Mouse (Mus musculus): ENCODE data around the gene Zfp277. TPM values are rescaled to one million over a fixed set of nuclear protein-coding genes. Genes with fewer than 3 reads are reported as not detected.
A peak's percentile ranks its signal among the peaks of the same experiment; 100 is the strongest.

The Zfp277 gene
- total and polyA plus RNA-seq, 2 experiments from 2014 or later, result 17.9 to 22.5 TPM

GRCm38 (mm10) chr12:40398916-40399315 lies 46.8 kb downstream of the Zfp277 start:
- H3K4me1 ChIP-seq (ENCODE audit: control insufficient read depth, insufficient read depth), result no peaks in the 10 kb centered on the region
- ATAC-seq (ENCODE audit: insufficient read depth, low read depth) (no peak), DNase-seq (ENCODE audit: low spot score) (no peak)
- no peak overlapping the region for H3K9ac ChIP-seq (replicated peaks; ENCODE audit: low read depth, low read length)
- no peak overlapping the region for H3K4me2 ChIP-seq (ENCODE audit: low read depth, low read length)
- H3K4me3 ChIP-seq (ENCODE audit: low read depth, low read length), result no peak overlapping the region
- TF ChIP-seq EP300 (IDR thresholded peaks at IDR 0.05; ENCODE audit: low read depth) (no peak), CTCF (IDR thresholded peaks at IDR 0.05; ENCODE audit: low read depth) (no peak)
- 88% methylated on average over 2 of the region's 2 CpGs for WGBS
- 0 out of 2 replicates have a peak, but pooled peaks cover 3% of the 10 kb centered on the region for H3K9me3 ChIP-seq (replicated peaks; ENCODE audit: control insufficient read depth, low read length)
- H3K36me3 ChIP-seq (replicated peaks; ENCODE audit: control insufficient read depth, insufficient read depth, low read length), result 0 out of 2 replicates have a peak, but pooled peaks cover 4% of the 10 kb centered on the region
- H3K27ac ChIP-seq (ENCODE audit: low read depth), result no peak overlapping the region
- no peaks in the 10 kb centered on the region for H3K27me3 ChIP-seq (ENCODE audit: control insufficient read depth, insufficient read depth, low read length)

GRCm38 (mm10) chr12:40392869-40393268 lies 52.8 kb downstream of the Zfp277 start:
- no peak overlapping the region for H3K4me3 ChIP-seq (ENCODE audit: low read depth, low read length)
- H3K9ac ChIP-seq (replicated peaks; ENCODE audit: low read depth, low read length), result no peak overlapping the region
- no peak overlapping the region for H3K27ac ChIP-seq (ENCODE audit: low read depth)
- H3K27me3 ChIP-seq (ENCODE audit: control insufficient read depth, insufficient read depth, low read length), result no peaks in the 10 kb centered on the region
- H3K4me2 ChIP-seq (ENCODE audit: low read depth, low read length), result no peak overlapping the region
- no peak for DNase-seq (ENCODE audit: low spot score)
- 71% methylated on average over 3 of the region's 3 CpGs for WGBS
- TF ChIP-seq CTCF (IDR thresholded peaks at IDR 0.05; ENCODE audit: low read depth), result no peak
- no peak for TF ChIP-seq EP300 (IDR thresholded peaks at IDR 0.05; ENCODE audit: low read depth)
- no peaks in the 10 kb centered on the region for H3K36me3 ChIP-seq (replicated peaks; ENCODE audit: control insufficient read depth, insufficient read depth, low read length)
- ATAC-seq (ENCODE audit: insufficient read depth, low read depth), result no peak
- peaks cover 4% of the 10 kb centered on the region; the same call in 1 of the 2 replicates for H3K4me1 ChIP-seq (ENCODE audit: control insufficient read depth, insufficient read depth)
- H3K9me3 ChIP-seq (replicated peaks; ENCODE audit: control insufficient read depth, low read length), result 0 out of 2 replicates have a peak, but pooled peaks cover 3% of the 10 kb centered on the region

GRCm38 (mm10) chr12:40391262-40391661 lies 54.4 kb downstream of the Zfp277 start:
- Histone ChIP-seq H3K9ac (replicated peaks; ENCODE audit: low read depth, low read length) (no peak overlapping the region), H3K27ac (ENCODE audit: low read depth) (no peak overlapping the region), H3K4me1 (ENCODE audit: control insufficient read depth, insufficient read depth) (peaks cover 4% of the 10 kb centered on the region; the same call in 1 of the 2 replicates), H3K27me3 (ENCODE audit: control insufficient read depth, insufficient read depth, low read length) (no peaks in the 10 kb centered on the region), H3K4me3 (ENCODE audit: low read depth, low read length) (no peak overlapping the region), H3K9me3 (replicated peaks; ENCODE audit: control insufficient read depth, low read length) (no peaks in the 10 kb centered on the region), H3K36me3 (replicated peaks; ENCODE audit: control insufficient read depth, insufficient read depth, low read length) (no peaks in the 10 kb centered on the region), H3K4me2 (ENCODE audit: low read depth, low read length) (no peak overlapping the region)
- ATAC-seq (ENCODE audit: insufficient read depth, low read depth) (no peak), DNase-seq (ENCODE audit: low spot score) (no peak)
- TF ChIP-seq CTCF (IDR thresholded peaks at IDR 0.05; ENCODE audit: low read depth), result no peak
- TF ChIP-seq EP300 (IDR thresholded peaks at IDR 0.05; ENCODE audit: low read depth), result no peak
- 93% methylated on average over 1 of the region's 1 CpGs for WGBS

- Histone ChIP-seq H3K4me3 (ENCODE audit: low read depth, low read length) (no peak overlapping the region), H3K36me3 (replicated peaks; ENCODE audit: control insufficient read depth, insufficient read depth, low read length) (no peaks in the 10 kb centered on the region), H3K9ac (replicated peaks; ENCODE audit: low read depth, low read length) (no peak overlapping the region), H3K27ac (ENCODE audit: low read depth) (no peak overlapping the region), H3K4me2 (ENCODE audit: low read depth, low read length) (no peak overlapping the region), H3K27me3 (ENCODE audit: control insufficient read depth, insufficient read depth, low read length) (no peaks in the 10 kb centered on the region), H3K9me3 (replicated peaks; ENCODE audit: control insufficient read depth, low read length) (no peaks in the 10 kb centered on the region), H3K4me1 (ENCODE audit: control insufficient read depth, insufficient read depth) (peaks cover 10% of the 10 kb centered on the region)
- no peak for DNase-seq (ENCODE audit: low spot score)
- no peak for ATAC-seq (ENCODE audit: insufficient read depth, low read depth)
- WGBS, result 75% methylated on average over 5 of the region's 5 CpGs
- TF ChIP-seq CTCF (IDR thresholded peaks at IDR 0.05; ENCODE audit: low read depth) (no peak), EP300 (IDR thresholded peaks at IDR 0.05; ENCODE audit: low read depth) (no peak)
Measured at GRCm38 (mm10) chr12:40387786-40388185, 57.9 kb downstream of the Zfp277 start.

- Histone ChIP-seq H3K27me3 (ENCODE audit: control insufficient read depth, insufficient read depth, low read length) (no peaks in the 10 kb centered on the region), H3K4me3 (ENCODE audit: low read depth, low read length) (no peak overlapping the region), H3K9me3 (replicated peaks; ENCODE audit: control insufficient read depth, low read length) (no peaks in the 10 kb centered on the region), H3K27ac (ENCODE audit: low read depth) (no peak overlapping the region), H3K9ac (replicated peaks; ENCODE audit: low read depth, low read length) (no peak overlapping the region), H3K4me1 (ENCODE audit: control insufficient read depth, insufficient read depth) (peaks cover 9% of the 10 kb centered on the region), H3K36me3 (replicated peaks; ENCODE audit: control insufficient read depth, insufficient read depth, low read length) (no peaks in the 10 kb centered on the region), H3K4me2 (ENCODE audit: low read depth, low read length) (no peak overlapping the region)
- WGBS, result 90% methylated on average over 4 of the region's 4 CpGs
- DNase-seq (ENCODE audit: low spot score) (no peak), ATAC-seq (ENCODE audit: insufficient read depth, low read depth) (no peak)
- TF ChIP-seq EP300 (IDR thresholded peaks at IDR 0.05; ENCODE audit: low read depth) (no peak), CTCF (IDR thresholded peaks at IDR 0.05; ENCODE audit: low read depth) (no peak)
Measured at GRCm38 (mm10) chr12:40385301-40385700, 60.4 kb downstream of the Zfp277 start.

- ATAC-seq (ENCODE audit: insufficient read depth, low read depth) (no peak), DNase-seq (ENCODE audit: low spot score) (peak; percentile 26)
- Histone ChIP-seq H3K27me3 (ENCODE audit: control insufficient read depth, insufficient read depth, low read length) (no peaks in the 10 kb centered on the region), H3K4me1 (ENCODE audit: control insufficient read depth, insufficient read depth) (peaks cover 9% of the 10 kb centered on the region), H3K36me3 (replicated peaks; ENCODE audit: control insufficient read depth, insufficient read depth, low read length) (no peaks in the 10 kb centered on the region), H3K4me3 (ENCODE audit: low read depth, low read length) (no peak overlapping the region), H3K9me3 (replicated peaks; ENCODE audit: control insufficient read depth, low read length) (no peaks in the 10 kb centered on the region), H3K9ac (replicated peaks; ENCODE audit: low read depth, low read length) (no peak overlapping the region), H3K27ac (ENCODE audit: low read depth) (no peak overlapping the region), H3K4me2 (ENCODE audit: low read depth, low read length) (no peak overlapping the region)
- WGBS, result 45% methylated on average over 6 of the region's 6 CpGs
- TF ChIP-seq EP300 (IDR thresholded peaks at IDR 0.05; ENCODE audit: low read depth) (no peak), CTCF (IDR thresholded peaks at IDR 0.05; ENCODE audit: low read depth) (no peak)
Measured at GRCm38 (mm10) chr12:40383718-40384117, 62.0 kb downstream of the Zfp277 start.
